Mouse (Mus musculus): ENCODE results near the gene Mrm1. TPM values are rescaled to one million over a fixed set of nuclear protein-coding genes. Genes with fewer than 3 reads are reported as not detected.

The Mrm1 gene
- 3.9 TPM for polyA plus RNA-seq (2015; fragmentation: Illumina TruSeq; extraction: RNeasy Lipid Tissue Mini Kit (QIAGEN cat#74804); ENCODE audit: insufficient read depth, low read depth, low replicate concordance)

DNA sequence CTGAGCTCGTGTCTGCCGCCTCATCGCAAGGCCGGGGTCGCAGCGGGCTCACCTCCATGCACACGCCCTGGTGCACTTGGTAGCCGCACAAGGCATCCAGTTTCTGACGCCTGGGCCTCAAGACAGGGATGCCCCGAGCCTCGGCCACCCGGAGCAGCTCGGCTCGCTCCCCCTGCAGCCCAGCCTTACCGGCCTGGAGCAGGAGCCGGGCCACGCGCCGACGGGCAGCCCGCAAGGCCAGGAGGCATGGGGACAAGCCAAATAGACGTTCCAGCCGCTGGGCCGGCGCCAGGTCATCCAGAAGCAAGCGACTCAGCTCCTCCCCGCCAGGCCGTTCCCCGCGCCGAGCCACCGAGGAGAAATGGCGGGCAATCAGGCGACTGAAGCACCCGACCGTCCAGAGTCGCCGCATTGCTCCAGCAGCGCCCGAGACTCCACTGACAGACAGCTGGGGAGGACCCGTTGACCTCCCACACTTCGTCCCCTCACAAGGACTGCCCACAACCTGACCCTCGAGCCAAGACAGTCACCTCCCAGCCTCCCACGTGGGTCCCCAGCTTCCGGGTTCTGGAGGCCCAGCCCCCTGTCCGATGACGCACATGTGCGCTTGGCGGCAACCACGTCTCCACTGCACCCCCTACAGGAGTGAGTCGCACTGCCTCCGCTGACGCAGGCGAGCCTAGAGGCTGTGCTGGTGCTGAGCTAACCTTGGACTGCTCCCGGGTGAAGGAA lies at the start of gene Mrm1:
Gene Mrm1, minus strand, starts transcription at position 555 of the 732 bp plus-strand sequence.

DNA sequence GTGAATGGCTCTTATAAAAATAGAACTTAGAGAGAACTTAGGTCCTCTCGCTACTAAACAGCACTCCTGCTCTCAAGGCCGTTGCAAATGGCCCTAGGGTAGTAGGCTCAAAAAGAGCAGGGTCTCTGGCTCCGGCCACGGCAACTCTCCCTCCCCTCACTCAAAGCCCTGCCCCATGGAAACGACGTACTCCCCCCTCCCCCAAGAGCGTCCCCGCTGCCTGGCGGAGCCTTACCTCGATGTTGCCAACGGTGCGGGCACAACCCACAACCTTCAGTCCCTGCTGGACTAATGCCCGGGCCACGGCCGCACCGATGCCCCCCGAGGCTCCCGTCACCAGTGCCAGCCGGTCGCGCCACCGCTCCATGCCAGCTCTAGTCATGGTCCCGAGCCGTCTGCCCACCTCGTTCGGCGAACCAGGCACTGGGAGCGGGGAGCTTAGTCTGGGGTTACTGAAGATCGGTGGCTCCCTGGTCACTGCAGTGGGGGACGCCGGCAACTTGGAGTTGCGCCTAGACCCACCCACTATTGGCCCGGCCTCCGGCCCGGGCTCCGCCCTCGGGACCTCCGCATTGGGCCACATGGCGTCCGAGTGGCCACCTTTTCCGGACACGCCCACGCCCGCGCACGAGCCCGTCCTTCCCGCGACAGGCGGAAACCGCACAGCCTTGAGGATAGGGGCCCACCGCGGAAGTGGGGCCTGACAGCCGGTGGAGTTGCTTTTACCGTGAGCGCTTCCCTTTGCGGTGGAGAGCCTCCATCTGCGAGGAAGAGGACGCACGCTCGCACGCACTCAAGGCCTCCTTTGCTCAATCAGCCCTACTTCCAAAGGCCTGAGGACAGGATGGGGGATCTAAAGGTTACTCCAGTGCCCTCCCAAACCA lies 9.4 kb upstream of the Mrm1 start, which contains the start of gene Dhrs11:
Gene Dhrs11, minus strand, starts transcription at position 479 of the 884 bp plus-strand sequence.

Other genes starting within 250 kb of the Mrm1 start
- 1.8 TPM for gene Dhrs11, start 9.5 kb upstream of the Mrm1 start, polyA plus RNA-seq (2015; fragmentation: Illumina TruSeq; extraction: RNeasy Lipid Tissue Mini Kit (QIAGEN cat#74804); ENCODE audit: insufficient read depth, low read depth, low replicate concordance)
- gene Ggnbp2, start 51.3 kb upstream of the Mrm1 start, polyA plus RNA-seq (2015; fragmentation: Illumina TruSeq; extraction: RNeasy Lipid Tissue Mini Kit (QIAGEN cat#74804); ENCODE audit: insufficient read depth, low read depth, low replicate concordance) = 21.3 TPM
- gene Myo19, start 60.6 kb upstream of the Mrm1 start, polyA plus RNA-seq (2015; fragmentation: Illumina TruSeq; extraction: RNeasy Lipid Tissue Mini Kit (QIAGEN cat#74804); ENCODE audit: insufficient read depth, low read depth, low replicate concordance) = 1.0 TPM
- gene Pigw, start 60.8 kb upstream of the Mrm1 start, polyA plus RNA-seq (2015; fragmentation: Illumina TruSeq; extraction: RNeasy Lipid Tissue Mini Kit (QIAGEN cat#74804); ENCODE audit: insufficient read depth, low read depth, low replicate concordance) = 1.3 TPM
- gene Znhit3, start 96.9 kb upstream of the Mrm1 start, polyA plus RNA-seq (2015; fragmentation: Illumina TruSeq; extraction: RNeasy Lipid Tissue Mini Kit (QIAGEN cat#74804); ENCODE audit: insufficient read depth, low read depth, low replicate concordance) = 5.5 TPM
- 37.5 TPM for gene Car4, start 138.3 kb upstream of the Mrm1 start, polyA plus RNA-seq (2015; fragmentation: Illumina TruSeq; extraction: RNeasy Lipid Tissue Mini Kit (QIAGEN cat#74804); ENCODE audit: insufficient read depth, low read depth, low replicate concordance)

All from pancreas, adult 10 weeks (tissue).